Mouse (Mus musculus): ENCODE measurements around the gene Oosp3. TPM values are rescaled to one million over a fixed set of nuclear protein-coding genes. Genes with fewer than 3 reads are reported as not detected.

Oosp3 gene
- polyA plus RNA-seq, 1 experiment = not detected

GRCm38 (mm10) chr19:11720071-11720470 lies 23.2 kb downstream of the Oosp3 start:
- H3K4me2 ChIP-seq (ENCODE audit: low read depth) = no peak overlapping the region
- TF ChIP-seq E2F4 (IDR thresholded peaks at IDR 0.05; ENCODE audit: insufficient read depth) (no peak), MYOD1 (IDR thresholded peaks at IDR 0.05; ENCODE audit: control insufficient read depth in 1 of 3, insufficient read length in 2 of 3, low read depth in 2 of 3) (no peak), USF1 (IDR thresholded peaks at IDR 0.05; ENCODE audit: low read depth) (no peak), TCF12 (IDR thresholded peaks at IDR 0.05; ENCODE audit: insufficient read depth, poor library complexity, severe bottlenecking) (no peak), POLR2A (IDR thresholded peaks at IDR 0.05; ENCODE audit: insufficient read length, low read depth) (no peak), CEBPB (IDR thresholded peaks at IDR 0.05; ENCODE audit: insufficient read depth, poor library complexity, severe bottlenecking) (no peak), MAX (IDR thresholded peaks at IDR 0.05; ENCODE audit: low read depth) (no peak), MYOG (IDR thresholded peaks at IDR 0.05; ENCODE audit: control insufficient read depth in 1 of 3, insufficient read depth in 1 of 3, insufficient read length in 2 of 3, low read depth in 2 of 3) (no peak), POLR2AphosphoS2 (IDR thresholded peaks at IDR 0.05; ENCODE audit: insufficient read length, low read depth) (no peak), TCF3 (IDR thresholded peaks at IDR 0.05; ENCODE audit: insufficient read length, low read depth) (no peak), SRF (IDR thresholded peaks at IDR 0.05; ENCODE audit: control insufficient read depth, insufficient read length, low read depth) (no peak), REST (IDR thresholded peaks at IDR 0.05; ENCODE audit: insufficient read depth, insufficient read length) (no peak)
- no peak overlapping the region for H3ac ChIP-seq (ENCODE audit: control insufficient read depth, insufficient read length)
- no peak overlapping the region for H3K4me3 ChIP-seq
- no peaks in the 10 kb centered on the region for H3K36me3 ChIP-seq (ENCODE audit: control insufficient read depth, insufficient read depth)
- no peaks in the 10 kb centered on the region for H3K27me3 ChIP-seq (ENCODE audit: control insufficient read depth, insufficient read depth, insufficient read length)
- no peaks in the 10 kb centered on the region for H3K79me2 ChIP-seq (ENCODE audit: control insufficient read depth, insufficient read depth)

GRCm38 (mm10) chr19:11723870-11724269 lies 27.0 kb downstream of the Oosp3 start:
- Histone ChIP-seq H3K27me3 (ENCODE audit: control insufficient read depth, insufficient read depth, insufficient read length) (no peaks in the 10 kb centered on the region), H3ac (ENCODE audit: control insufficient read depth, insufficient read length) (no peak overlapping the region), H3K36me3 (ENCODE audit: control insufficient read depth, insufficient read depth) (no peaks in the 10 kb centered on the region), H3K79me2 (ENCODE audit: control insufficient read depth, insufficient read depth) (no peaks in the 10 kb centered on the region), H3K4me2 (ENCODE audit: low read depth) (no peak overlapping the region), H3K4me3 (no peak overlapping the region)
- TF ChIP-seq SRF (IDR thresholded peaks at IDR 0.05; ENCODE audit: control insufficient read depth, insufficient read length, low read depth) = no peak
- no peak for TF ChIP-seq POLR2A (IDR thresholded peaks at IDR 0.05; ENCODE audit: insufficient read length, low read depth)
- TF ChIP-seq E2F4 (IDR thresholded peaks at IDR 0.05; ENCODE audit: insufficient read depth) = no peak
- no peak for TF ChIP-seq POLR2AphosphoS2 (IDR thresholded peaks at IDR 0.05; ENCODE audit: insufficient read length, low read depth)
- no peak for TF ChIP-seq TCF3 (IDR thresholded peaks at IDR 0.05; ENCODE audit: insufficient read length, low read depth)
- TF ChIP-seq MYOG (IDR thresholded peaks at IDR 0.05; ENCODE audit: control insufficient read depth in 1 of 3, insufficient read depth in 1 of 3, insufficient read length in 2 of 3, low read depth in 2 of 3) = no peak
- TF ChIP-seq MYOD1 (IDR thresholded peaks at IDR 0.05; ENCODE audit: control insufficient read depth in 1 of 3, insufficient read length in 2 of 3, low read depth in 2 of 3) = no peak
- no peak for TF ChIP-seq REST (IDR thresholded peaks at IDR 0.05; ENCODE audit: insufficient read depth, insufficient read length)
- TF ChIP-seq CEBPB (IDR thresholded peaks at IDR 0.05; ENCODE audit: insufficient read depth, poor library complexity, severe bottlenecking) = no peak
- no peak for TF ChIP-seq MAX (IDR thresholded peaks at IDR 0.05; ENCODE audit: low read depth)
- TF ChIP-seq USF1 (IDR thresholded peaks at IDR 0.05; ENCODE audit: low read depth) = no peak
- TF ChIP-seq TCF12 (IDR thresholded peaks at IDR 0.05; ENCODE audit: insufficient read depth, poor library complexity, severe bottlenecking) = no peak

GRCm38 (mm10) chr19:11724275-11724674 lies 27.4 kb downstream of the Oosp3 start:
- H3K4me2 ChIP-seq (ENCODE audit: low read depth) = no peak overlapping the region
- H3K4me3 ChIP-seq = no peak overlapping the region
- TF ChIP-seq POLR2AphosphoS2 (IDR thresholded peaks at IDR 0.05; ENCODE audit: insufficient read length, low read depth) (no peak), MAX (IDR thresholded peaks at IDR 0.05; ENCODE audit: low read depth) (no peak), TCF12 (IDR thresholded peaks at IDR 0.05; ENCODE audit: insufficient read depth, poor library complexity, severe bottlenecking) (no peak), CEBPB (IDR thresholded peaks at IDR 0.05; ENCODE audit: insufficient read depth, poor library complexity, severe bottlenecking) (no peak), SRF (IDR thresholded peaks at IDR 0.05; ENCODE audit: control insufficient read depth, insufficient read length, low read depth) (no peak), USF1 (IDR thresholded peaks at IDR 0.05; ENCODE audit: low read depth) (no peak), E2F4 (IDR thresholded peaks at IDR 0.05; ENCODE audit: insufficient read depth) (no peak), REST (IDR thresholded peaks at IDR 0.05; ENCODE audit: insufficient read depth, insufficient read length) (no peak), TCF3 (IDR thresholded peaks at IDR 0.05; ENCODE audit: insufficient read length, low read depth) (no peak), MYOG (IDR thresholded peaks at IDR 0.05; ENCODE audit: control insufficient read depth in 1 of 3, insufficient read depth in 1 of 3, insufficient read length in 2 of 3, low read depth in 2 of 3) (no peak), POLR2A (IDR thresholded peaks at IDR 0.05; ENCODE audit: insufficient read length, low read depth) (no peak), MYOD1 (IDR thresholded peaks at IDR 0.05; ENCODE audit: control insufficient read depth in 1 of 3, insufficient read length in 2 of 3, low read depth in 2 of 3) (no peak)
- H3K36me3 ChIP-seq (ENCODE audit: control insufficient read depth, insufficient read depth) = no peaks in the 10 kb centered on the region
- H3K27me3 ChIP-seq (ENCODE audit: control insufficient read depth, insufficient read depth, insufficient read length) = no peaks in the 10 kb centered on the region
- no peak overlapping the region for H3ac ChIP-seq (ENCODE audit: control insufficient read depth, insufficient read length)
- H3K79me2 ChIP-seq (ENCODE audit: control insufficient read depth, insufficient read depth) = no peaks in the 10 kb centered on the region

- TF ChIP-seq MYOG (IDR thresholded peaks at IDR 0.05; ENCODE audit: control insufficient read depth in 1 of 3, insufficient read depth in 1 of 3, insufficient read length in 2 of 3, low read depth in 2 of 3) = no peak
- no peak for TF ChIP-seq POLR2AphosphoS2 (IDR thresholded peaks at IDR 0.05; ENCODE audit: insufficient read length, low read depth)
- no peak for TF ChIP-seq E2F4 (IDR thresholded peaks at IDR 0.05; ENCODE audit: insufficient read depth)
- no peak for TF ChIP-seq POLR2A (IDR thresholded peaks at IDR 0.05; ENCODE audit: insufficient read length, low read depth)
- no peak for TF ChIP-seq REST (IDR thresholded peaks at IDR 0.05; ENCODE audit: insufficient read depth, insufficient read length)
- no peak for TF ChIP-seq MAX (IDR thresholded peaks at IDR 0.05; ENCODE audit: low read depth)
- no peak for TF ChIP-seq USF1 (IDR thresholded peaks at IDR 0.05; ENCODE audit: low read depth)
- TF ChIP-seq TCF3 (IDR thresholded peaks at IDR 0.05; ENCODE audit: insufficient read length, low read depth) = no peak
- TF ChIP-seq MYOD1 (IDR thresholded peaks at IDR 0.05; ENCODE audit: control insufficient read depth in 1 of 3, insufficient read length in 2 of 3, low read depth in 2 of 3) = no peak
- no peak for TF ChIP-seq TCF12 (IDR thresholded peaks at IDR 0.05; ENCODE audit: insufficient read depth, poor library complexity, severe bottlenecking)
- no peak for TF ChIP-seq SRF (IDR thresholded peaks at IDR 0.05; ENCODE audit: control insufficient read depth, insufficient read length, low read depth)
- TF ChIP-seq CEBPB (IDR thresholded peaks at IDR 0.05; ENCODE audit: insufficient read depth, poor library complexity, severe bottlenecking) = no peak
- Histone ChIP-seq H3K36me3 (ENCODE audit: control insufficient read depth, insufficient read depth) (no peaks in the 10 kb centered on the region), H3K27me3 (ENCODE audit: control insufficient read depth, insufficient read depth, insufficient read length) (no peaks in the 10 kb centered on the region), H3K79me2 (ENCODE audit: control insufficient read depth, insufficient read depth) (no peaks in the 10 kb centered on the region), H3K4me3 (no peak overlapping the region), H3ac (ENCODE audit: control insufficient read depth, insufficient read length) (no peak overlapping the region), H3K4me2 (ENCODE audit: low read depth) (no peak overlapping the region)
These were observed 29.1 kb downstream of the Oosp3 start for GRCm38 (mm10) chr19:11725915-11726314.

Data from myocyte (in vitro differentiated cells).